Mouse (Mus musculus): Measurements from ENCODE around the gene A4galt.

GRCm38 (mm10) chr15:83281303-83281702 is 29.7 kb upstream of the A4galt start:
- TF ChIP-seq EP300 (IDR thresholded peaks at IDR 0.05; ENCODE audit: low read depth) (no peak), CTCF (IDR thresholded peaks at IDR 0.05; ENCODE audit: low read depth) (no peak)

All from liver, embryonic 14.5 days (tissue).